Mouse (Mus musculus): Measurements from ENCODE around the gene Zfp579.
"Not testable (repeated sequence)": the region's sequence is repeated elsewhere in the genome, so short reads cannot be mapped to it uniquely, and the experiment has no call there.

DNA sequence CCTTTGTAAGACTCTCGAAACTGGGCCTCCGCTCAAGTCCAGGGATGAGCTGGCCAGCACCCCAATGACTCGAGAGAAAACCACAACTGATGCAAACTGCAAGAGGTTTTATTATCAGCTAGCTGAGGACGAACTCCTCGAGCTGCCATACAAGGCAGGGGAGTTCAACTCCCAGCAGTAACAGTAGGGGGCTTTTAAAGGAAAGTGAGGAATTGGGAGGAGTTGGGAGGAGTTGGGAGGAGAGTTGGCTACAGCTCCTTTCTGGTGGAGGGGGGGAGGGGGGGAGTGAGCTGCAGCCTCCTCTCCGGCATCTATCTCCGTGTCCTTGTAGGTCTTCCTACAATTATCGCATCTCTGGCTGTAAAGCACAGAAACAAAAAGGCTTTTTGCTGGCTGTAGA, 6.9 kb upstream of the Zfp579 start:
- TF ChIP-seq POLR2A (IDR thresholded peaks at IDR 0.05; ENCODE audit: insufficient read length, low read depth); MYOG (IDR thresholded peaks at IDR 0.05; ENCODE audit: control insufficient read depth in 1 of 3, insufficient read depth in 1 of 3, insufficient read length in 2 of 3, low read depth in 2 of 3); E2F4 (IDR thresholded peaks at IDR 0.05; ENCODE audit: insufficient read depth); POLR2AphosphoS2 (IDR thresholded peaks at IDR 0.05; ENCODE audit: insufficient read length, low read depth); TCF3 (IDR thresholded peaks at IDR 0.05; ENCODE audit: insufficient read length, low read depth); MAX (IDR thresholded peaks at IDR 0.05; ENCODE audit: low read depth): not testable (repeated sequence)
